In the genomic region with DNA sequence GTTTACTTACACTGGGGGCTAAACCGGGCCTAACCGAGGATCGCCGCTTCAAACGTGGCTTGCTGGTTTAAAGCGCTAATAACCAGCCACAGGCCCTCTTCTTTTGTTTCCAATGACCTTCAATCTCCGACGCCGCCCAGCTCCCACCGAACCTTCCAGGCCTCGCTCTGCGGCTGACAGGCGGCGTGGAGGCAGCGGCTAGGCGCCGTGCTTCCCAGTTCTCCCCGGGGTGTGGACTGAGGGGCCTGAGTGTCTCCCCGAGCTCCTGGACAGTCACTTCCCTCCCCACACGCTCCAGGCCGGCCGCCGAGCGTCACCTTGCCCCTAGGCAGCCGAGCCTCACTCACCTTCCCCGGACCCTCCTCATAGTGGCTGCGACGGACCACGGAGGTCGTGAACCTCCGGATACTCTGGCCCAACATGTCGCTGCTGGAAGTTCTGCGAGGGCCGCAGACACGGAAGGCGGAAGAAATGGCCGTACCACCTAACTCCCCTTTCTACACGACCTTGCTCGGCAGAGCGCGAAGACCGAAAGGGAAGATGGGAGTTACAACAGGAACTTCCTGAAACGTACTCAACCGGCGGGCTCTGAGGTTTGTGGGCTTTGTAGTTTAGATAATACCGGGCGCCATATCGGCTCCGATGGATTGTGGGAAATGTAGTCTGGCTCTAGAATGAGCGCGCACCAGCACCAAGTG, we compare ENCODE assay signal across 8 mouse cellular contexts. TPM values are rescaled to one million over a fixed set of nuclear protein-coding genes. Genes with fewer than 3 reads are reported as not detected.
DNase-seq lines count a peak whose midpoint lies in the region; ATAC-seq lines count a peak whose summit lies in the region.

A gene (minus strand): TSS at position 651 of the 698 bp plus-strand sequence.

- no peaks in the 10 kb centered on the region for H3K27me3 ChIP-seq in intestine, embryonic 14.5 days (replicated peaks; ENCODE audit: control insufficient read depth, insufficient read depth, low read length)

- peak within 1 kb of the TSS; percentile 90 for H3K27ac ChIP-seq in intestine, embryonic 14.5 days (ENCODE audit: low read depth)

- intact Hi-C loops in left cerebral cortex, postnatal 14 days (cut with DNase I): no loop called here

- peak; percentile 90 for ATAC-seq in intestine, embryonic 14.5 days (replicated peaks; ENCODE audit: low FRiP score, low TSS enrichment, low read depth)

- peak within 1 kb of the TSS; percentile 99 for H3K9ac ChIP-seq in intestine, embryonic 14.5 days (ENCODE audit: low read length)

- peak; percentile 60 to 67 for DNase-seq in adrenal gland, adult 18-20 months (ENCODE audit: low spot score in 2 of 2)
- DNase-seq in embryo, embryonic 11 days: peak; percentile 95
- peak; percentile 83 for DNase-seq in gastrocnemius, postnatal 25 days
- peak; percentile 88 for DNase-seq in intestine, embryonic 14.5 days (ENCODE audit: low spot score)
- DNase-seq in left cerebral cortex, postnatal 14 days (ENCODE audit: low spot score in 2 of 2): peak; percentile 91 to 93
- peak; percentile 91 for DNase-seq in mesoderm, embryonic 11.5 days (ENCODE audit: low read depth, low spot score)
- DNase-seq in right cerebral cortex, postnatal 36 days (ENCODE audit: low spot score in 2 of 2): peak; percentile 87 to 93
- peak; percentile 88 for DNase-seq in yolk sac, embryonic 10.5 days (ENCODE audit: low spot score)

- WGBS in intestine, embryonic 14.5 days: under 1% methylated on average over 50 of the region's 51 CpGs

- H3K4me3 ChIP-seq in intestine, embryonic 14.5 days (ENCODE audit: low read depth, low read length): peak within 1 kb of the TSS; percentile 91

- H3K4me1 ChIP-seq in intestine, embryonic 14.5 days (replicated peaks; ENCODE audit: control insufficient read depth, insufficient read depth, low read length): no peaks in the 10 kb centered on the region

- peak within 1 kb of the TSS; percentile 65 for H3K4me2 ChIP-seq in intestine, embryonic 14.5 days (ENCODE audit: low read length)

- H3K9me3 ChIP-seq in intestine, embryonic 14.5 days (ENCODE audit: control insufficient read depth, low read length): no peaks in the 10 kb centered on the region

- peaks cover 28% of the 10 kb centered on the region for H3K36me3 ChIP-seq in intestine, embryonic 14.5 days (ENCODE audit: control insufficient read depth, insufficient read depth, low read length)

RNA-seq across cellular contexts. Expression of the gene that starts here (rescaled TPM):
- 100 to 1,000 TPM; 441 to 643 TPM for total RNA-seq in adrenal gland, adult 18-20 months (2021)
- 100 to 1,000 TPM; 773 to 795 TPM for total RNA-seq in gastrocnemius, postnatal 25 days (2021)
- polyA plus RNA-seq in intestine, embryonic 14.5 days (2014; fragmentation: Nextera tagmentation; extraction: Ambion mirVana): 834 and 981 TPM in 2 replicates
- 100 to 1,000 TPM; 471 to 481 TPM for total RNA-seq in left cerebral cortex, postnatal 14 days (2021)

Comparison
In these comparisons a context has a peak if more than half of its experiments do, and no peak if none do; other contexts are left out.
1. Peak in every context shown above with its lines: DNase-seq, ATAC-seq, H3K4me3 ChIP-seq and H3K27ac ChIP-seq.